Mouse (Mus musculus) adrenal gland, postnatal 10 days (tissue): ENCODE data around the gene Slc25a39. TPM values are rescaled to one million over a fixed set of nuclear protein-coding genes. Genes with fewer than 3 reads are reported as not detected.
A peak's percentile ranks its signal among the peaks of the same experiment; 100 is the strongest.

Source experiments
- DNase-seq: peaks from one replicate; pipeline ENCODE4 v3.0.0; 2021; ENCODE audit warnings: mixed read lengths
- long read RNA-seq, 2 experiments: library from polyadenylated mRNA; stranded (forward); transcript quantifications; one replicate each; pipeline ENCODE4 v2.0.0; 2021
- total RNA-seq, 2 experiments: library from RNA; stranded (reverse); gene quantifications; 2 replicates each; pipeline ENCODE4 v1.2.3; 2021

The Slc25a39 gene
- 100 to 1,000 TPM; 327 to 377 TPM for total RNA-seq
- long read RNA-seq, experiment 1, transcript Slc25a39-201 (12 exons, 1,685 nt) = major isoform, 400 of 478 reads
- long read RNA-seq, experiment 1, partial matches to known transcripts = 48 of 478 reads
- long read RNA-seq, experiment 1, other reads (novel, unspliced or antisense) = 29 of 478 reads
- long read RNA-seq, experiment 2, transcript Slc25a39-201 (12 exons, 1,685 nt) = major isoform, 117 of 145 reads
- long read RNA-seq, experiment 2, partial matches to known transcripts = 8 of 145 reads
- long read RNA-seq, experiment 2, other reads (novel, unspliced or antisense) = 20 of 145 reads

DNA sequence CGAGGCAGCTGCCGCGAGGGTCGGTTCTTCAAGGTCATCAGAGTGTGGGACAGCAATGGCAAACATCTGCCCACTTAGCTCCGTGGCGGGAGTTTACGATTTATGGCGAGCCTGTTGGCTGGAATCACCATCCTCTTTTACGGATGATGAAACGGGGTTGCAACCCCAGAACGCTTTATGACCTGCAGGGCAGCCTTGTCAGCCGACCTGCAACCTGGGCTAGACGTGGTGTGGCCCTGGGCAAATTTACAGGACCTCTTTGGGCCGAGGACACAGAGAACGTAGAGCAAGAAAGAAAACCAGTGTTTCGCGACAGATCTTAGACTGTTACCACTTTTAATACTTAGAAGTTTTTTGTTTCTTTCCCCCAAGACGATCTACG lies at the start of gene Slc25a39:
TSS of gene Slc25a39 (minus strand) at position 113 of the 382 bp plus-strand sequence.
- DNase-seq = no peak

DNA sequence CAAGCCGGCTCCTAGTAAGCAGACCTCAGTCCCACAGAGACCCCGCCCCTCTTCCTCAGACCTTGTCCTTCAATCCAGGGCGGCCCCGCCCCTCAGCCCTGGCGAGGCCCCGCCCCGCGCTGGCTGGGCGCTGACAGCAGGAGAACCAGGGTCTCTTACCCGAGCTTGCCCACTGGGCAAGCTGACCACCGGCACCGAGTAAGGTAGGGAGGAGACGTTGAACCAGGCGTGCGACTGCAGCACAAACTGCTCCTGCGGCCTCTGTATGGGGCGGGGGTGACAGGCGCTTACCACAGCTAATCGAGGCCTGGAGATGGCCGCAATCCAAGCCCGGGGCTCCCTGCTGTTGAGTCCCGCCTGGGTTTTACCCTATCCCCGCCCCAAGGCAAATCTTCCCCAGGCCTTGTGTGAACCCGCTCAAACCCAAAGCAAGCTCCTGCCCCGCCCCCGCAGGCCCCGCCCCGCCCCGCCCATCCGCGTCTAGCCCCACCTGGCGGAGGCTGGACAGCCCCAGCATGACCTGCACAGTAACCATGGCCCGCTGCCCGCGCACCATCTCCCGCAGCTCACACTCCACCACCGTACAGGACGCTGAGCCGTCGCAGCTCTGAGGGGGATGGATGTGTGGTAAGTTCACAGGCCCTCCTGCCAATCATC lies 48.1 kb upstream of the Slc25a39 start:
- peak; percentile 84 for DNase-seq

DNA sequence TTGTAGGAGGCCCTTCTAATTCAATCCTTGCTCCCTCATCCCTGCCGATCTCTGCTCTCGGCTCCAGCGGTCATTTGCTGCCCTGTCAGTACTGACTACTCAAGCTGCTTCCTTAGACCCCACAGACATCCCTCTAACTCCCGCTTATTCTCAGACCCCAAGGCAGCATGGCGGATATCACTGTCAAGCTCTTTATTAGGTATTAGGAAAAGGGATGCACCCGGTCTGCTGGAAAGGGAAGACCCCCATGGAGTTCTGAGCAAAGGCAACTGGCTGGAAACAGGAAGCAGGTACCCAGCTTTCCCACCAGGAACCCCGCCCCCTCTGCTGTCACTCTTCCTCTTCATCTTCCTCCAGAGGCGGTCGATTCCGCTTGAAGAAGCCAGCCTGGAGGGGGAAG lies 45.4 kb upstream of the Slc25a39 start:
- no peak for DNase-seq

DNA sequence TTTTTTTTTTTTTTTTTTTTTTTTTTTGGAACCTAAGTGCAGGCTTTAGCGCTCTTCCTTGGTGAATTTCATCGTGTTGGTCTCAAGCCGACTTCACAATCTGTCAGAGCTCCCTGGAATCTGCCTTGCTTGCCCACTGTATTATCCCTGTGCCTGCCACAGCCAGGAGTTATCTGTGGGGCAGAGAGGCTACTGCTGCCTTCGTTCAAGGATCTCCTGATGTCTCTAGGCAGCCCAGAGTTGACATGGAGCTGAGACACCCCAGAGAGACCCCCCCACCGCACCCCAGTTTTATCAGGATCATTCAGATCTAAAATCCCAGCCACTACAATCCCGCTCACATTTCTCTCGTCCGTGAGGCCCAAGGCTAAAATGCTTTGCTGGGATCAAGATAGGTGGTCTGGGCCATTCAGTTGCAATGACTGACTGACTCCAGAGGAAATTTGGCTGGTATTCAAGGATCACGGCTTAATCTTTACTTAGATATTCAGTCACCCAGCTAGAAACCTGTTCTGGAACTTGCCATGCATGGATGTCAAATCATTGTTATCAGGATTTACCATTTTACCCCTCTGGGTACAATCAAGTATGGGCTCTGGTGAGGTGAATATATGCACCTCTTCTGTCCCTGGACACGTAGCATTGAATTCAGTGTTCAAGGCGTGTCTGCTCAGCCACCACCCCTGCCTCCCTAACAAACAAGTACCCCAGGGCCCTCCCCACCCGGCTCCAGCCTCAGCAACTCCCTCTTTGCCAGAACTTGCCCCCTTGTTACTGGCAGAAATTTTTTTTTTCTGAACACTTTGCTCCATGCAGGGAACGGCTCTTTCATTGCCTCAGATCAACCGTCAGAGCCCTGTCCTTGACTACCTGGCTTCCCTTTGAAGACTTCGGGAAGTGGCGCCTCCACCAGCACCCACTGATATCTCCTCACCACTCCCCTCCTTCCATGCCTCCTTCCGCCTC lies 41.6 kb upstream of the Slc25a39 start:
- no peak for DNase-seq

DNA sequence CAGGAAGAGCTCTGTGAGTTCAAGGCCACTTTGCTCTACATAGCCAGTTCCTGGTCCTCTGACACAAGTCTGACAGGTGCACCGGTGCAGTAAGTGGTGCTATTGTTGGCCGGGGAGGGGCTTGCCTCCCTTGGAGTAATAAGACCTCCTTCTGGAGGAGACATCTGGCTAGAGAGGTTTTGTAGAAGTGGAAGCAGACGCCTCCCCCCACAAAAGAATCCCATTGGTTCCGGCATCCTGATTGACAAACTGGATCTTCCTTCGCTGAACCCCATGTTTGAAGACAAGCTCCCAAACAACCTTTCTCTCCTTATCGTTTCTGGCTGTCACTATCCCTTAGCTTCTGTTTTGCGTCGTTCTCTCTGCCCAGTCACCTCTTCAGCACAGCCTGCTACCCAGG lies 40.6 kb upstream of the Slc25a39 start:
- DNase-seq = no peak

DNA sequence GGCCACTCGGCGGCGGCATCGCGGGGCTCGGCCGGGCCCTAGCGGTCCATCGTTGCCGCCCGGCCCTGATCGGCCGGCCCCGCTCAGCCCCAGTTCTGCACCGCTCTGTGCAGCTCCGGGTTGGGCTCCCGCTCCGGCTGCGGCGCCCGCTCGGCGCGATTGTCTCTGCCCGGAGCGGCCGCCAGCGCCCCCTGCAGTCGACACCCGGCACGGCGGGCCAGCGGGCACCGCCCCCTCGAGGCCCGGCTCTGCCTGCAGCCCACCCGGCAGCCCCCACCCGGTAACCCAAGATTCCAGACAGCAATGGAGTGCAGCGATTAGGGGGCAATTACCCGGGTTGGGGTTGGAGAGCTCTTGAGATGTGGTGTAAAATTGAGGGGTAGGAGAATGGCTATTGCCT lies 39.8 kb upstream of the Slc25a39 start, which contains the start of gene Fam171a2:
TSS of gene Fam171a2 (minus strand) at position 186 of the 400 bp plus-strand sequence.
- peak; percentile 91 for DNase-seq

DNA sequence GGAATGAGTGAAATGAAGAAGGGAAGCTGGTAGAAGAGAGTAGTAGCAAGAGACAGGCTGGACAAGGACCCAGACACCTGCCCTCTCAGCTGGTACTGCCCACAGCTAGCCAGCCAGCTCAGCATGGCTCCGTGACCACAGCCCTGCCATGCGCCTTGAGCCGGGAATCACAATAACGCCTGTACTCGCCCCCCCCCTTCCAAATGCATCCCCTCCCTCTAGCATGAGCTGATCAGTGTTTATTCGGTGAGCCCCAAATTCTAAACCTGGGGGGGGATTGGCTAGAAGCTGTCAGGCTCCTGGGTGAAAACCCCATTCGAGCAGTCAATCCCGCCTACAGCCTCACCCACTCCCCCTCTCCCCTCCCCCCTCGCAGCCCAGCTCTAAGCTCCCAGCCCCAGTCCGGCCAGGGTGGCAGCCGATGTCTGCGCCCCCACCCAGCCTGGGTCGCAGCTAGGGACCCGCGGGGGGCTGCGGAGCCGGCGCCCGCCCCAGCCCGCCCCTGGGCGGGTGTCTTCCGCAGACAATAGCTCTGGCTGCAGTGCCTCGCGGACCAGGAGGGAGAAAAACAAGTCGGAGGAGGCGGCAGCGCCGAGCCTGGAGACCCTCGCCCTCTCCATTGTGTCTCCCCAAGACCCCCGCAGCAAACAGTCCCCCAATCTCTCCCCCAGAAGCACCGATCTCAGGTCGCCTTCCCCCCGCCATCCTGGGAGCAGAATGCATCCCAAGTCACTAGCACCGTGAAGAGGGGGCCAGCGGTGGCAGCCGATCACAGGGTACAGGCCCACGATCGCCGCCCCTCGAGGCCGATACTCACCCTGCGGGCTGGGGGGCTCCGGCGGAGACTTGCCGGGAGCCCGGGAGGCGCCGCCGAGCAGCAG lies 39.1 kb upstream of the Slc25a39 start:
- peak; percentile 56 for DNase-seq

DNA sequence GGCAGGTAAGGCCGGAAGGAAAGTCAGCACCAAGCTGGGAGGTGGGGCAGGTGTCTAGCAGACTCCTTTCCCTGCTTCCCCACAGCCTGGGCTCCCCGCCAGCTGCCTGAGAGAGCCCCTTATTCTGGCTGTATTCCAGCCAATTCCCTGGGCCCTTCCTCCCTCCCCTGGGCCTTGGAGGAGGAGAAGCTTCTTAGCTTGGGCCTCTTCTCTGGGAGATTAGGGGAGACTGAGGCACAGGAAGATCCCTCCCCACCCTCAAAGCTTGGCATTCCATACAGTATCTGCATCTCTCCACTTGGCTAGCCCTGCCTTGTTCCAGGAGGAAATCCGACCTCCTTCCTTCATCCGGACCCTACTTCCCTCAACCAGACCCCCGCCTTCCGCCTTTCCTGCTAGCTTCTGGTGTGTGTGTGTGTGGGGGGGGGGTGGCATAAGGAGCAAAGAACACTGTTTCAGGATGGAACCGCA lies 38.2 kb upstream of the Slc25a39 start:
- DNase-seq = peak; percentile 57

DNA sequence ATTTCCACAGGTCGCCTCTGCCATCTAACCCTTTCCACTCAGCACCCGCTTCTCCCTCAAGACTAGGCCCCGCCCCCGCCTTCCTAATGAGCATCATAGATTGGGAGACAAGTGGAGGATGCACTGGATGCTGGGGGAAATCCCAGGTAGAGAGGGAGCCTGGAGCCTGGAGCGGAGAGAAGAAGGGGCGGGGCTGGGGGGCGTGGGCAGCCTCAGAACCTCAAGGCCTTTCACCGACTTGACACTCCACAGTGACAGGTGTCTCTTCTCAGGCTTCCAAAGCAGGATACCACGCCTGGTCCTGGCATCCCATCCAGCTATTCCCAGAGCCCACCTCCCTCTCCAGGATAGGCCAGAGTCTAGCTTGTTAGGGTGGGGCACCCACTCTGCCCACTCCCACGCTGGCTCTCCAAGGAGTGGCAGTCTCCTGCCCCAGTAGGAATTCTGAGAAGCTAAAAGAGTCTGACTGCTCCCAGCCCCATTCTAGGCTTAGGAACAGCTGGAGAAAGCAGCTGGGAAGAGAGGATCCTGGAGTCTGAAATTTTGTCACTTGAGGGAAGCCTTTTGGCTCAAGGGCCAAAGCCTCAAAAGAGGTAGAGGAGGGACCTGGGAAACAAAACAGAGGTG lies 37.6 kb upstream of the Slc25a39 start:
- no peak for DNase-seq

DNA sequence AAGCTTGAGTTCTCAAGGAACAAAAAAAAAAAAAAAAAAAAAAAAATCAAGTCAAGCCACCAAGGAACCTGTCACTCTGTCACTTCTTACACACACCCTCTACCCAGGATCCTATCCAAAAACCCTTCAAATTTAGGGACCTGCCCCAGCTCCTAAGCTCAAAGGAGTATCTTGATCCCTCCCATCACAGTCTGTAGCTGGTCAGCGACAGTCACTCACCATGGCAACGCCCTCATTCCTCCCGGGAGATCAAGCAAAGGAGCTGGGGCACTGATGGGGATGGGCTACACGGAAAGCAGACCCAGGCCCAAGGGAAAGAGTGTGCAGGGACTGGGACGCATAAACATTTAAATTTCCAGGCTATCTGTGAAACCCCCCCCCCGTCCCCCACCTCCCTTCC lies 37.0 kb upstream of the Slc25a39 start:
- DNase-seq = no peak

DNA sequence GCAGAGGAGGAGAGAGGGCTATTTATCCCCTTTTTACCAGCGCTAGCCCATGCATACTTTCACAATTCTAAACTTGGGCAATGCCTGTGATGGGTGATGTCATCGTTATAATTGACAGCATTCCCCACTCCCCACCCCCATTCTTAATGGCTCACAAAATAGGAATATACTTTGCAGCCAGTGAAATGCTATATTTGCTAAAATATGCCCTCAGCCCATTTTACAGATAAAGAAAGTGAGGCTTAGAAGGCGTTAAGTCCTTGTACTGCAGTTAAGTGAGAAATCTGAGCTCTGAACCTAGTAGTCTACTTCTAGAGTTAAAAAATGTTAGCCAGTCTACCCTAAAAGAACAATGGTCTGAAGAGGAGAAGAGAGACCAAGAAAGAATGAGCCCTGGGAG lies 36.6 kb upstream of the Slc25a39 start:
- no peak for DNase-seq

DNA sequence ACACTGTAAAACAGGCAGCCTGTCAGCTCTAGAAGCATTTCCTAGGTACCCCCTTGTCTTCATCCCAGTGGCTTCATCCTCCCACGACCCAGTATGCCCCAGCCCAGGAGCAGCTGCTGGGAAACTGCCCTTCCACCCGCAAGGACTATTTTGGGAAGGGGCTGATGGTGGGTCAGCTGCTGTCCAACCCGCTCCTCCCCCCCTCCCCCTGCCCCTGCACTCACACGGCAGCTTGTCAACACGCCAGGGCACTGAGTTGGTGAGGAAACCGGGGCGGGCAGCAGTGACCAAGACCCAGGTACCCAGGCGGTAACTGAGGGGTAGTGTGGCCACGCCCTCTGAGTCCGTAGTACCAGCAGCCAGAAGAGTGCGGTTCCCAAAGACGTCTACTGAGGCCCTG lies 36.0 kb upstream of the Slc25a39 start:
- no peak for DNase-seq

DNA sequence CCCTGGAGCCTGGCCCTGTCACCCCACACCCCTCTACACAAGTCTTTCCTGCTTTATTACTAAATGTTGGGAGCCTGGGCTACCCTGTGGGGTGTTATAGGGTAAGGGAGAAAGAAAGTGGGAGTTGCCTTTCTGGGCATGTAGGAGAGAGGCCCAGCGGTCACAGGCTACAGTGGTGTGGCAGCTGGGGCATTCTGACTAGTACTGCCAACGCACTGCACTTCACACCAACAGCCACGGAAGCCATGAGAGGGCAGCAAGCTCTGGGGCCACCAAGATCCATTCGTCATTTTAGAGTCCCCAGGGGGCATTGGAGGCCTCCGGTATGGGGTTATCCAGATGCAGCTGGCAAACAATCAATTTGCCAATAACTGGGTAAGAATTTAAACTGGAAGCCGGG lies 34.3 kb upstream of the Slc25a39 start:
- DNase-seq = no peak

DNA sequence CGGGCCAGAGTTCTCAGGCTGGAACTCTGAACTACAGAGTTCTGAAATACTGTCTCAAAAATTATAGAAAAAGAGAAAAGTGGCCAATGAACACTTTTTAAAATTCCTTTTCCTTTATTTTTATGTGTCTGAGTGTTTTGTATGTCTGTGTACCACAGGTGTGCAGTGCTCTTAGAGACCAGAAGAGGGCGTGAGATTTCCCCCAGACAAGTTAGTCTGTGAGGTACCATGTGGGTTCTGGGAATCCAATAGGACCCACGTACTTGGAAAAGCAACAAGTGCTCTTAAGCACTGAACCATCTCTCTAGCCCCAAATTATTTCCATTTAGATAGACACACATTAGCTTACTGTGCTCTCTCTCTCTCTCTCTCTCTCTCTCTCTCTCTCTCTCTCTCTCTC lies 33.7 kb upstream of the Slc25a39 start:
- no peak for DNase-seq

DNA sequence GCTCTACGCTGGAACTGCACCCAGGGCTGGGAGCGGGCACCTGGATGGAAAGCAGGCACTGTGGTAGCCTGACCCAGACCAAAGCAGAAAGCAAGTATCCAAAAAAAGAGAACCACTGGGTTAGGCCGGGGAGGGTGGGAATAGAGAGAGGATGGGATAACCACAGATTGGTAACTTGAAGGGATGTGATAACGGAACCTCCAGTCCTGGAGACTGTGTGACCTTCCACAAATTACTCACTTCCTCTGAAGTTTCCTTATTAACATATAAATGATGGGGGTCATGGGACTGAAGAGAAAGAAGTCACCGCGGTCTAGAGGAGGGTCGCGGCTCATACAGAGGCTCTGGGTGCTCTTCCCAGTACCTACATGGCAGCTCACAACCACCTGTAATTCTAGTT lies 32.5 kb upstream of the Slc25a39 start:
- no peak for DNase-seq

DNA sequence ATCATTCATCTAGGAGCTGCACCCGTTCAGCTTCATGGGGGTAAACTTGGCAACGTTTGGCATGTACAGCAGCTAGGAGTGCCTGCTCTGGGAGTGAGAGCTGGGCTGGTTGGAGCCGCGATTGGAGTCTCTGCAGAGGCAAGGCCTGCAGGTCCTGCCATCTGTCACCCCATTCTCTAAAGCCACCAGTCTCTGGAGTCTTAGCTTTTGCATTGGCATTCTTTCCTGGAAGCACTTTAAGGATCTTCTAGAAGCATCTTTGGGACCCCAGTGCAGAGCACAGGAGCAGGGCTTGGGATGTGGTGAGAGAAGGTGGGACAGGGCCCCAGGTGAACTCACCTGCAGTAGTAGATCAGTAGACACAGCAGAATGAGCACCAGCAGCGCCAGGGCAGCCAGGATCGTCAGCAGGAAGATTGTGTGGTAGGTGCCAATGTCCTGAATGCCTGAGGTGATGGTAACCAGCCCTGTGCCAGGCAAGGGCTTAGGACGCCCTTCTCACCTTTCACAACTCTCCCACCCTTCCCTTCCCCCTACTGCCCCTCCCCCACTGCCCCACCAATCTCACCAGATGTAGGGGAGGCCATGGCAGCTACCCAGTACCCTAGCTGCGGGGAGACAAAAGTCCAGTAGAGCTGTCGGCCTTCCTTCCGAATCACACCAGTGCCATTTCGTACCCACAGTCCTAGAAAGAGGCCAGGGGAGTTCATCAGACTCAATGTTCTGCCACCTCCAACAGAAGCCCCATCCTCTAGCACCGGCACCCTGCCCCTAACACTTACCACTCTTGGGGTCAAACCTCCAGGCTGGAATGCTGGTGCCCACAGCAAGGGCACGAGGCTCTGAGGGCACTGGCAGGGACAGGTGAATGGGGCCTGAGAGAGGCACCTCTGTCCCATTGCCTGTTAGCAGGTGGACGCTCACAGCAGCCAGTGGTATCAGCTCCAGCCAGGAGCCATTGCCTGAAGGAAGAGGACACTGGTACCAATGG lies 31.6 kb upstream of the Slc25a39 start:
- DNase-seq = no peak

DNA sequence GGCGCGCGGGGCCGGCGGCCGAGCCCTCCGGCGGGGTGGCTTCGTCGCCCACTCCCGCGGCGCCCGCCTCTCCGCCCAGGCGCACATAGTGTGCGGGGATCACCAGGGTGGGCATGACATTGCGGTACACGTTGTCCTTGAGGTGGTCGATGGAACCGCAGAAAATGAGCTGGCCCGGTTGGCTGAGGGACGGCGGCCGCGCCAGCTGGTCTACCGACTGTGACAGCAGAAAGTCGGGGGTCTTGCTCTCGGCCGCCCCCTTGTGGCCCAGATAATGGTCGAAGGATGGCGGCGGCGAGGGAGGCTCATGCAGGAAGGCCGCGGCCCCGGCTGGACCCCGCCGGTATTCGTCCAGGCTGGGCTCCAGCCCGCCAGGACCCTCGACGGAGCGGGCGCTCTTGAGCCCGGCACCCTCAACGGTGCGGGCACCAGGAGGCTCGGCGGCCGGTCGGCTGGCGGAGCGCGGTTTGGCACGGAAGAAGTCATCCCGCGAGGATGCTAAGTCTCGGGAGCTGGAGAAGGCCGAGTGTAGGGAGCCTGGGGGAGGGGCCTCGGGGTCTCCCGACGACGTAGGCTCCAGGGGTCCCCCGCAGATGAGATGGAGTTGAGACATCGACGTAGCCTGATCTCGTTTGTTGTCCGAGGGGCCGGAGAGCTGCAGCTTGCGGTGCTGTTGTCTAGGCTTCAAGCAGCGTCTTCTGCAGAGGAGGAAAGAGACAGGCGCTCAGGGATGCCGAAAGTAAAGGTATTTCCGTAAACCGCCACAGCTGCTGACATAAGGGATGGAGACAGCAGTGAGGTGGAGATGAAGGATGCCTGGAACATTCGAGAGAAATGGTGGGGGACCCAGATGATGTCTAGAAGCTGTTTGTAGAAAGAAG lies 30.7 kb upstream of the Slc25a39 start:
- DNase-seq = peak; percentile 94

DNA sequence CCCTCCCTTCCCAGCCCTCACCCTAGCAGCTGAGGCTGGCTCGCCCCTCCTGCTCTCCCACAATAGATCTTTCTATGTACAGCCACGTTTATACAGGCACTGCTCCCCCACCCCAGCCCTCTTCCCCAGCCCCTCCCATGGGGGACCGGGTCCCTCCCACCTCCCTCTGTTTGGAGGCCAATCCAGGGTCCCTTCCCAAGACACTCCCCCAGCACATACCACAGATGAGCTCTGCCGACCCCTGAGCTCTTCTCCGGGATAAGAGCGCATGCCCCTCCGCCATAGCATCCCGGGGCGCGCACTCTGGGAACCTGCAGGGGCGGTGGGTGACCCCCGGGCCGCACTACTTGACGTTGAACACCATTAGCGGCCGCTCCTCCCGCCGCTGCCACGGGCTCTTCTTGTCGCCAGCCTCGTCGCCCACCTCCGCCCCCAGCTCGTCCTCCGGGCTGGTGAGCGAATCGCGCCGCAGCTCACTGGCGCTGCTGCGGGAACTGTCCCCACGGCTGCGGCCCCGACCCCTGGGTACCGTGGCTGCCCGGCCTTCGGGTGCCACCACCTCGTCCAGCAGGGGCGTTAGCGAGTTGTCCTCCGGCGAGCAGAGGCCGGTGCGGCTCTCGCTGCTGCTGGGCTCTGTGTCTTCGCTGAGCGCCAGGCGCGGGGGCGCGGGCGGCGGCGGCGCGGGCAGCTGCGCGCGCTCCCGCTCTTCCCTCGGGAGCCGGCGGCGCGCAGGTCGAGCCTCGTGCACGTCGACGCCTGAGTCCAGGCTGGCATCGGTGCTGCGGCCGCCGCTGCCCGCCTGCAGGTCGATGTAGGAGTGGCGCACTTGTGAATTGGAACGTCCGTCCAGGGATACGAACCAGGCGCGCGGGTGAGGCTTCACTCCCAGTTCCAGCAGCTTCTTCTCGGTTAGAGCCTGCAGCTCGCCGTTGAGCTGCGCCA lies 29.6 kb upstream of the Slc25a39 start:
- DNase-seq = peak; percentile 86
